Mouse (Mus musculus) limb, embryonic 13.5 days (tissue): ENCODE measurements around the gene Anks1b. TPM values are rescaled to one million over a fixed set of nuclear protein-coding genes. Genes with fewer than 3 reads are reported as not detected.
"Not testable (repeated sequence)": the region's sequence is repeated elsewhere in the genome, so short reads cannot be mapped to it uniquely, and the experiment has no call there.

ENCODE experiments used
- ATAC-seq: fragments of 200-750 bp; cut with Nextera tagmentation; 2 replicates; pipeline ENCODE4 v1.8.0; 2017; ENCODE audit warnings: low read depth, moderate number of reproducible peaks, moderate TSS enrichment; ENCODE audit not compliant: low FRiP score
- H3K27ac ChIP-seq: fragments of 300-500 bp; sonication (generic); 2 replicates; pipeline ENCODE4 v1.5.1; 2015; ENCODE audit warnings: inconsistent platforms, mild to moderate bottlenecking, moderate library complexity
- H3K27me3 ChIP-seq: fragments of 300-500 bp; sonication (generic); 2 replicates; pipeline ENCODE4 v1.6.1; 2015; ENCODE audit warnings: mild to moderate bottlenecking, inconsistent platforms
- H3K36me3 ChIP-seq: fragments of 300-500 bp; sonication (generic); 2 replicates; pipeline ENCODE4 v1.6.1; 2015; ENCODE audit warnings: inconsistent platforms, mild to moderate bottlenecking, moderate library complexity
- H3K4me1 ChIP-seq: fragments of 300-500 bp; sonication (generic); 2 replicates; pipeline ENCODE4 v1.6.1; 2015; ENCODE audit warnings: inconsistent platforms
- H3K4me2 ChIP-seq: fragments of 300-500 bp; sonication (generic); replicated peaks from 2 replicates; pipeline ENCODE4 v1.6.1; 2015; ENCODE audit warnings: inconsistent platforms, mild to moderate bottlenecking, moderate library complexity
- H3K4me3 ChIP-seq: fragments of 300-500 bp; sonication (generic); 2 replicates; pipeline ENCODE4 v1.5.1; 2015; ENCODE audit warnings: moderate library complexity, mild to moderate bottlenecking, inconsistent platforms
- H3K9ac ChIP-seq: fragments of 300-500 bp; sonication (generic); 2 replicates; pipeline ENCODE4 v1.6.1; 2015; ENCODE audit warnings: mild to moderate bottlenecking, inconsistent platforms
- H3K9me3 ChIP-seq: fragments of 300-500 bp; sonication (generic); 2 replicates; pipeline ENCODE4 v1.6.1; 2016; ENCODE audit warnings: inconsistent platforms
- WGBS: fragments of 180-500 bp; shearing (Covaris S2); methylation state at CpG from one replicate; pipeline ENCODE4 v1.1.7; 2015; 5-methylcytosine and 5-hydroxymethylcytosine counted together
- polyA plus RNA-seq: library from polyadenylated mRNA; unstranded; fragments of >200 nt; fragmentation: Nextera tagmentation; extraction: Ambion mirVana; gene quantifications from 2 replicates; pipeline ENCODE4 v1.2.1, GENCODE M21; 2015

Gene Anks1b
- polyA plus RNA-seq, 1 experiment from 2014 or later, result 2.9 TPM

GRCm38 (mm10) chr10:90609437-90609836, 736.1 kb downstream of the Anks1b start:
- Histone ChIP-seq H3K4me3 (no peak overlapping the region), H3K36me3 (no peaks in the 10 kb centered on the region), H3K27me3 (no peaks in the 10 kb centered on the region), H3K27ac (no peak overlapping the region), H3K4me1 (no peaks in the 10 kb centered on the region), H3K4me2 (no peak overlapping the region), H3K9ac (no peak overlapping the region), H3K9me3 (no peaks in the 10 kb centered on the region)
- no peak for ATAC-seq
- 87% methylated on average over 7 of the region's 7 CpGs for WGBS

- H3K4me1 ChIP-seq, result no peaks in the 10 kb centered on the region
- H3K9me3 ChIP-seq, result no peaks in the 10 kb centered on the region
- no peak overlapping the region for H3K4me2 ChIP-seq
- no peak for ATAC-seq
- 95% methylated on average over 3 of the region's 3 CpGs for WGBS
- H3K36me3 ChIP-seq, result no peaks in the 10 kb centered on the region
- no peaks in the 10 kb centered on the region for H3K27me3 ChIP-seq
- H3K4me3 ChIP-seq, result no peak overlapping the region
- no peak overlapping the region for H3K27ac ChIP-seq
- no peak overlapping the region for H3K9ac ChIP-seq
These were observed 739.7 kb downstream of the Anks1b start for GRCm38 (mm10) chr10:90613051-90613450.

- ATAC-seq, result no peak
- H3K36me3 ChIP-seq, result no peaks in the 10 kb centered on the region
- no peak overlapping the region for H3K27ac ChIP-seq
- H3K9me3 ChIP-seq, result no peaks in the 10 kb centered on the region
- H3K27me3 ChIP-seq, result no peaks in the 10 kb centered on the region
- no peak overlapping the region for H3K9ac ChIP-seq
- no peak overlapping the region for H3K4me2 ChIP-seq
- no peaks in the 10 kb centered on the region for H3K4me1 ChIP-seq
- 82% methylated on average over 2 of the region's 2 CpGs for WGBS
- H3K4me3 ChIP-seq, result no peak overlapping the region
These were observed 741.9 kb downstream of the Anks1b start for GRCm38 (mm10) chr10:90615196-90615595.

DNA sequence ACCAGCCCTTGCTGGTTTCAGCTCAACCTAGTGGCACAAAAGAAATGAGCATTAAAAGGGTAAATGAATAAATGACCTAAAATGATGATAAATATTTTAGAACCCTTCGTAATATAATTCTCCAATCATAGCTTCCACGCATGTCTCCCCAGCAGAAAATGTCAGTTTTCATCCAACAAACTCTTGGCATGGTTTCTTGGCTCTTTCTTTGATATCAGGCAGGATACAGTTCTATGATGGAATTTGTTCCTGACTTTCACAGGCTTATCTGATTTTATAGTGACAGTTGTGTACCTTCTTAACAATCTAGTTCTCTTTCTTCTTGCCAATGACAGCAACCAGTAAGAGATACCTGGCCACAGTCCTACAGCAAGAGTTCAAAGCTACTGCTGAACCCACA, 743.3 kb downstream of the Anks1b start:
- no peaks in the 10 kb centered on the region for H3K4me1 ChIP-seq
- H3K4me2 ChIP-seq, result no peak overlapping the region
- no peaks in the 10 kb centered on the region for H3K27me3 ChIP-seq
- H3K36me3 ChIP-seq, result no peaks in the 10 kb centered on the region
- no peak overlapping the region for H3K27ac ChIP-seq
- 92% methylated on average over 2 of the region's 2 CpGs for WGBS
- no peak for ATAC-seq
- no peak overlapping the region for H3K4me3 ChIP-seq
- H3K9me3 ChIP-seq, result no peaks in the 10 kb centered on the region
- no peak overlapping the region for H3K9ac ChIP-seq

DNA sequence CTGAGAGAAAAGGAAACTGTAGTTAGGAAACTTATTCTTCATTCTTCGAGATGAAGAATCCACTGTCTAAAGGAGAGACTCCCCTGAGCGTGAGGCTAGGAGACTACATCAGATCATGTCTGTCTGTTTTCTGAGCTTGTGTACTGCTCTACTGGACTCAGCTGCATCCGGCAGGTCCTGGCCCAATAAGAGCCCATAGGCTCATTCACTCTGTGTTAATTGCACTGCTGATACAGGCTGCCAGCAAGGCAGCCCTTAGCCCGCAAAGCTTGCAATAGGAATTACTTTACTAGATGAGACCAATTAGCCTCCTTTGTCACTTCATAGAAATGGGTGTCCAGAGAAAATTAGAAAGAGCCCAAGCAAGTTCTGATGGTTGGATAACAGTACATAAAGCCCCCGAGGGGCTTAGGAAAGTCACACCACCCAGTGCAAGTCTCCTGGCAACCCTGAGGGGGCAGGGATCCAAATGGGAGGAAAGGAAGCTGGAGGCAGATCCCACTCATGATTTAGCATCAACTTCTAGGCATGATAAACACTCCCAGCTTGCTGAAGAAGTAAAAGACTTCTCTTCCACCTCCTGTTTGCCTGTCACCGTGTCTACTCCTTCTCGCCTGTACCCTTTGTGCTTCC, 744.5 kb downstream of the Anks1b start:
- WGBS, result 76% methylated on average over 7 of the region's 7 CpGs

GRCm38 (mm10) chr10:90627532-90627931, 754.2 kb downstream of the Anks1b start:
- H3K27ac ChIP-seq, result no peak overlapping the region
- H3K9me3 ChIP-seq, result no peaks in the 10 kb centered on the region
- no peak overlapping the region for H3K4me3 ChIP-seq
- no peak overlapping the region for H3K9ac ChIP-seq
- H3K4me2 ChIP-seq, result no peak overlapping the region
- peak; percentile 54; the same call in 1 of the 2 replicates for ATAC-seq
- H3K36me3 ChIP-seq, result no peaks in the 10 kb centered on the region
- no peaks in the 10 kb centered on the region for H3K27me3 ChIP-seq
- 57% methylated on average over 5 of the region's 5 CpGs for WGBS
- H3K4me1 ChIP-seq, result peaks cover 6% of the 10 kb centered on the region

More for the DNA sequence above, 744.5 kb downstream of the Anks1b start:
- Histone ChIP-seq H3K4me1 (no peaks in the 10 kb centered on the region), H3K9ac (no peak overlapping the region), H3K27ac (no peak overlapping the region), H3K27me3 (no peaks in the 10 kb centered on the region), H3K9me3 (no peaks in the 10 kb centered on the region), H3K4me2 (no peak overlapping the region), H3K36me3 (no peaks in the 10 kb centered on the region), H3K4me3 (no peak overlapping the region)
- ATAC-seq, result no peak

- peaks cover 6% of the 10 kb centered on the region for H3K4me1 ChIP-seq
- no peak overlapping the region for H3K27ac ChIP-seq
- H3K36me3 ChIP-seq, result no peaks in the 10 kb centered on the region
- no peaks in the 10 kb centered on the region for H3K27me3 ChIP-seq
- peaks cover 4% of the 10 kb centered on the region; the same call in 1 of the 2 replicates for H3K9me3 ChIP-seq
- no peak overlapping the region for H3K9ac ChIP-seq
- H3K4me2 ChIP-seq, result no peak overlapping the region
- no peak for ATAC-seq
- 73% methylated on average over 7 of the region's 7 CpGs for WGBS
- no peak overlapping the region for H3K4me3 ChIP-seq
These were observed 756.9 kb downstream of the Anks1b start for GRCm38 (mm10) chr10:90630099-90630698.

- H3K4me3 ChIP-seq, H3K36me3 ChIP-seq, H3K27ac ChIP-seq, H3K9ac ChIP-seq, ATAC-seq, H3K4me1 ChIP-seq, H3K27me3 ChIP-seq, H3K4me2 ChIP-seq, H3K9me3 ChIP-seq: not testable (repeated sequence)
- WGBS, result 76% methylated on average over 3 of the region's 3 CpGs
These were observed 757.5 kb downstream of the Anks1b start for GRCm38 (mm10) chr10:90630794-90631193.

DNA sequence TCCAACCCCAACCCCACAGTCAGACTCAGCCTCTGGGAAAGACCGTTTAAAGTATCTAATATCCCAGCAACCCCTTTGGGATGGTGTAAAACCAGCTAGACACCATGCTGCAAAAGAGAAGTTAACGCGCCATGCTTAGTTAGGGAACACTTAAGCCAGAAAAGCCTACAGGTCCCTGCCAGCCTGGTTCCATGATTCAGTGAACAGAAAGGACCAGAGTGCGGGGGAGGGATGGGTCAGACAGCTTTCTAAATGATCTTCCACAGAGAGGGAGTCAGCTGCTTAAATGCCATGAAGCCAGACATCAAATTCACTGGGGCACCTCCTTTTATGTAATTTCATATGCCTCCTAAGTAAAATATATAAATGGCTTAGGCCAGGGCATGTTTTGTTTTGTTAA, 764.0 kb downstream of the Anks1b start:
- Histone ChIP-seq H3K4me1 (no peaks in the 10 kb centered on the region), H3K36me3 (no peaks in the 10 kb centered on the region), H3K27ac (no peak overlapping the region), H3K4me3 (no peak overlapping the region), H3K9ac (no peak overlapping the region), H3K4me2 (no peak overlapping the region), H3K27me3 (no peaks in the 10 kb centered on the region), H3K9me3 (peaks cover 4% of the 10 kb centered on the region; the same call in 1 of the 2 replicates)
- peak; percentile 40; the same call in 1 of the 2 replicates for ATAC-seq
- 74% methylated on average over 4 of the region's 4 CpGs for WGBS

DNA sequence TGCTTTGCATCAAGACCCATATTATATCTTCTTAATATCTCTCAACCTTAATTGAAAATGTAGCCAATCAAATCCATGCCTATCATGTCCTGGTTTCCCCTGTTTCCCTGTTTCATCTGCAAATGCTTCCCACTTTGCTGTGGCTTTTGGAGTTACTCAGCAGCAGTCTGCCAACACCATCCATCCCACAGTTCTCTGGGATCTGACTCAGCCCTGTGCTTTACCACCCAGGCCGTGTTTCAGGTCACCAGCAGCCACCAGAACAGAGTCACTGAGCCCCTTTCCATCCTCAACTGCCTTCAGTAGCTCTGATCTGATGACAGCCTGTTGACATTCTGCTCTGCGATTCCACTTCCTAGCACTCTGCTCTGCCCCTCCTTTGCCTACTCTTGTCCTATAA, 776.4 kb downstream of the Anks1b start:
- no peak overlapping the region for H3K4me2 ChIP-seq
- H3K36me3 ChIP-seq, result no peaks in the 10 kb centered on the region
- H3K4me3 ChIP-seq, result no peak overlapping the region
- ATAC-seq, result no peak
- no peak overlapping the region for H3K27ac ChIP-seq
- H3K9ac ChIP-seq, result no peak overlapping the region
- no peaks in the 10 kb centered on the region for H3K4me1 ChIP-seq
- no peaks in the 10 kb centered on the region for H3K27me3 ChIP-seq
- no peaks in the 10 kb centered on the region for H3K9me3 ChIP-seq
- WGBS, result 83% methylated on average over 2 of the region's 2 CpGs

GRCm38 (mm10) chr10:90657416-90658120, 784.3 kb downstream of the Anks1b start:
- no peak overlapping the region for H3K9ac ChIP-seq
- no peaks in the 10 kb centered on the region for H3K36me3 ChIP-seq
- H3K4me2 ChIP-seq, result no peak overlapping the region
- no peak overlapping the region for H3K4me3 ChIP-seq
- H3K4me1 ChIP-seq, result peaks cover 14% of the 10 kb centered on the region
- H3K27me3 ChIP-seq, result peaks cover under 1% of the 10 kb centered on the region; the same call in 1 of the 2 replicates
- no peak overlapping the region; the same call in 1 of the 2 replicates for H3K27ac ChIP-seq
- WGBS, result 44% methylated on average over 7 of the region's 7 CpGs
- no peaks in the 10 kb centered on the region for H3K9me3 ChIP-seq
- ATAC-seq, result peak; percentile 74; the same call in 1 of the 2 replicates

GRCm38 (mm10) chr10:90666746-90667145, 793.4 kb downstream of the Anks1b start:
- Histone ChIP-seq H3K9me3 (no peaks in the 10 kb centered on the region), H3K9ac (no peak overlapping the region), H3K4me1 (no peaks in the 10 kb centered on the region), H3K36me3 (no peaks in the 10 kb centered on the region), H3K4me2 (no peak overlapping the region), H3K4me3 (no peak overlapping the region), H3K27ac (no peak overlapping the region), H3K27me3 (peaks cover 3% of the 10 kb centered on the region; the same call in 1 of the 2 replicates)
- ATAC-seq, result no peak
- 87% methylated on average over 2 of the region's 2 CpGs for WGBS
